Comparison of ENCODE assay signal across 19 mouse cellular contexts in genomic region chr7:99833115-99833845, GRCm38 (mm10). TPM values are rescaled to one million over a fixed set of nuclear protein-coding genes. Genes with fewer than 3 reads are reported as not detected.
A peak's percentile ranks its signal among the peaks of the same experiment; 100 is the strongest.
DNase-seq lines count a peak whose midpoint lies in the region; ATAC-seq lines count a peak whose summit lies in the region.
"Had no signal": no experiment of that assay in that cellular context is flagged by ENCODE, and none has a peak within 500 bp of the region (broad histone marks: within the 10 kb centered on the region; RNA-seq: fewer than 3 reads in every experiment).

No protein-coding gene starts in this region.

- ATAC-seq in activated CD4-positive, CD25-positive, alpha-beta regulatory T cell, adult 4 months = peak; percentile 27
- ATAC-seq in monocyte, adult 5-6 weeks (replicated peaks; ENCODE audit: insufficient number of reproducible peaks, low FRiP score, low TSS enrichment, poor library complexity, severe bottlenecking) = 0 out of 2 replicates have a peak, but pooled peaks have one; percentile 38
- ATAC-seq: forebrain, embryonic 13.5 days; forebrain, postnatal 0 days; hindbrain, postnatal 0 days; intestine, postnatal 0 days had no signal

- DNase-seq in 416B (ENCODE audit: low read depth) = peak; percentile 53
- peak; percentile 27 to 35 for DNase-seq in B cell, adult 2 months
- no peak for DNase-seq in lung, postnatal 4 days
- no peak for DNase-seq in left cerebral cortex, adult 18-20 months (ENCODE audit: low spot score in 2 of 2)
- no peak for DNase-seq in adrenal gland, postnatal 4 days (ENCODE audit: low spot score in 2 of 2)
- DNase-seq: adrenal gland, postnatal 10 days; cerebellum, adult 18-20 months; cerebellum, adult 9-11 months; forebrain, postnatal 0 days; gastrocnemius, adult 2 months; gastrocnemius, postnatal 25 days; heart, adult 18-20 months; heart, postnatal 14 days had no signal

RNA-seq across cellular contexts. Expression of gene Neu3, which starts 5.1 kb away (rescaled TPM):
- 10 to 100 TPM; 24.2 to 29.1 TPM for polyA plus RNA-seq in activated CD4-positive, CD25-positive, alpha-beta regulatory T cell, adult 4 months (2017; shearing (Covaris generic))
- 0.75 to 1.2 TPM in 2 of 3 replicates, not detected in the other for total RNA-seq in monocyte, adult 5-6 weeks (2017)
- 1 to 10 TPM; 2.3 to 3.0 TPM for total RNA-seq in left cerebral cortex, adult 18-20 months (2021)
- 1 to 10 TPM; 4.4 to 4.6 TPM for total RNA-seq in adrenal gland, postnatal 4 days (2021)

RNA-seq across cellular contexts. Expression of gene Xrra1, which starts 25.6 kb away (rescaled TPM):
- polyA plus RNA-seq in activated CD4-positive, CD25-positive, alpha-beta regulatory T cell, adult 4 months (2017; shearing (Covaris generic)) = under 1 TPM; 0.32 to 0.34 TPM
- 0.21 to 0.86 TPM in 2 of 3 replicates, not detected in the other for total RNA-seq in monocyte, adult 5-6 weeks (2017)
- total RNA-seq in left cerebral cortex, adult 18-20 months (2021) = 1 to 10 TPM in 1 of 2 experiments, under 1 TPM in 1; 0.87 to 1.2 TPM
- 1 to 10 TPM; 2.0 to 3.4 TPM for total RNA-seq in adrenal gland, postnatal 4 days (2021)
- total RNA-seq: hematopoietic stem cell, adult 5-6 weeks had no signal

RNA-seq across cellular contexts. Expression of gene Spcs2, which starts 30.0 kb away (rescaled TPM):
- polyA plus RNA-seq in activated CD4-positive, CD25-positive, alpha-beta regulatory T cell, adult 4 months (2017; shearing (Covaris generic)) = 100 to 1,000 TPM; 511 to 516 TPM
- 121 to 148 TPM (median 139 TPM) in 3 replicates for total RNA-seq in monocyte, adult 5-6 weeks (2017)
- 10 to 100 TPM; 86.3 to 96.7 TPM for total RNA-seq in left cerebral cortex, adult 18-20 months (2021)
- total RNA-seq in adrenal gland, postnatal 4 days (2021) = 100 to 1,000 TPM; 173 to 175 TPM

Comparison
In these comparisons a context has a peak if more than half of its experiments do, and no peak if none do; other contexts are left out.
1. DNase-seq: peak in 416B (single experiment) and B cell, adult 2 months (2 of 2); none in lung, postnatal 4 days (0 of 2), left cerebral cortex, adult 18-20 months (0 of 2) and adrenal gland, postnatal 4 days (0 of 2).